Mouse (Mus musculus) adrenal gland, postnatal 4 days (tissue): ENCODE data around the gene Zfp652. TPM values are rescaled to one million over a fixed set of nuclear protein-coding genes. Genes with fewer than 3 reads are reported as not detected.
"Not testable (repeated sequence)": the region's sequence is repeated elsewhere in the genome, so short reads cannot be mapped to it uniquely, and the experiment has no call there.

Experiments
- DNase-seq, 2 experiments: peaks; one replicate each; pipeline ENCODE4 v3.0.0; 2021 to 2022; ENCODE audit warnings: low spot score in 2 of 2, mixed read lengths in 2 of 2
- long read RNA-seq, 2 experiments: library from polyadenylated mRNA; stranded (forward); transcript quantifications; one replicate each; pipeline ENCODE4 v2.0.0; 2021
- total RNA-seq, 2 experiments: library from RNA; stranded (reverse); gene quantifications; 2 replicates each; pipeline ENCODE4 v1.2.3; 2021

Zfp652 gene
- 10 to 100 TPM; 61.7 to 63.2 TPM for total RNA-seq
- long read RNA-seq, experiment 1, partial matches to known transcripts: 0 of 3 reads
- long read RNA-seq, experiment 1, other reads (novel, unspliced or antisense): 3 of 3 reads
- long read RNA-seq, experiment 2, partial matches to known transcripts: 6 of 15 reads
- long read RNA-seq, experiment 2, other reads (novel, unspliced or antisense): 9 of 15 reads

GRCm38 (mm10) chr11:95712563-95713224, at the start of gene Zfp652:
TSS of gene Zfp652 (plus strand) at chr11:95712673.
- peak; percentile 61 to 70 for DNase-seq

DNA sequence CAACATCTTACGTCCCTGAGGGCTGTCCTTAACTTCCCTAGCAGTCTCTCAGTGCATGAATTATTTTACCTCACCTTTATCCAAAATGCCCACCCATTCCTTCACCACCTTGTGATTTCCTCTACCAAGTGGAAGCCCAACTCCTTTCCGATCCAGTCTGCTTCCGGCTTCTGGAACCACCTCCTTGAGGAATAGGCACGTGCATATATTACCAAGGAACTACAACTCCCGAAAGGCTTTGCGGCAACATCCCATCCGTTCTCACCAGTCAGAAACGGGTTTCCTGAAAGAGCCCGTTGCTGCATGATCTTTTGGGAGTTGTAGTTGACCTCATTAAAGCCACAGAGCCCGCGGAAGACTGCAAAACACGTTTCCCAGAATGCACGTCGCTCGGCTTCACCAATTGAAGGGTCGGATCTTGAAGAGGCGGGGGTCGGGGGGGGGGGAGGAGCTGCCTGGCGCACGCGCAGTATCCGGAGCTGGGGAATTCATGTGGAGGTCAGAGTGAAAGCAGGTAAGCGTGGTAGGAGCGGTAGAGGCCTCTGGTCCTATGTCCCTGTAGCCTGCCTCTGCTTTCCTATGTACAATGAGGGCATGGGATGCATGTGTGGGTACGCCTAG, 45.8 kb upstream of the Zfp652 start, which contains the start of gene Phb:
Gene Phb (plus strand): TSS at position 429 of the 621 bp plus-strand sequence.
- DNase-seq: peak; percentile 57 to 82

- peak in 1 of 2 experiments; percentile 43 for DNase-seq
Observed at GRCm38 (mm10) chr11:95667177-95667576, 45.3 kb upstream of the Zfp652 start.

DNA sequence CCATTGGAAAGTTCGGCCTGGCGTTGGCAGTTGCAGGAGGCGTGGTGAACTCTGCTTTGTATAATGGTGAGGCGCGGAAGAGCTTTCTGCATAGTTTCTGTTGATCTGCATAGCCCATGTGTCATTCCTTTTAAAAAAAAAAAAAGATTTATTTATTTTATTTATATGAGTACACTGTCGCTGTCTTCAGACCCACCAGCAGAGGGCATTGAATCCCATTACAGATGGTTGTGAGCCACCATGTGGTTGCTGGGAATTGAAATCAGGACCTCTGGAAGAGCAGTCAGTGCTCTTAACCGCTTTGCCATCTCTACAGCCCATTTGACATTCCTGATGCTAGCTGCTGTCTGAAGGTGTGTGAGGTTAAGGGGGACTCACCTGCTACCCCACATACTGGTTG, 44.4 kb upstream of the Zfp652 start:
- DNase-seq: not testable (repeated sequence)

GRCm38 (mm10) chr11:95675498-95675897, 37.0 kb upstream of the Zfp652 start:
- DNase-seq: no peak

- DNase-seq: peak; percentile 30 to 37
Observed at GRCm38 (mm10) chr11:95676307-95676706, 36.2 kb upstream of the Zfp652 start.

GRCm38 (mm10) chr11:95677925-95678701, 34.4 kb upstream of the Zfp652 start:
- no peak for DNase-seq

GRCm38 (mm10) chr11:95681995-95682601, 30.4 kb upstream of the Zfp652 start:
- DNase-seq: no peak

DNA sequence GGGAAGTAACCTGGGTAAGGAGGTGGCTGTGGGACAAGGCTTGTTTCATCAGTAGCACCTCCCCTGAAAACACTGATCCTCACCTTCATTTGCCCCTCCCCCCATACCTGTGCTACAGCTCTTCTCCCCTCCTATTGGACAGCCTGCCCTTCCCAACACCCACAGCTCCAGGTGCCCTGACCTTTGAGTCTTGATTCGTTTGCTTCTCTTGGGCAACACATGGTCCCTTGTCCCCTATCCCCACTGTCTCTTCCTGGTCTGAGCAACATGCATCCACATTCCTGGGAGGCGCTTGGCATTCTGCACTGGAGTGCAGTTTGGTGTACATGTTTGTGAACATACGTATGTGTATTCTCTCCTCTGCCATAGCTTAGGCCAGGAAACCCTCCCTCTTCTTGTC, 29.5 kb upstream of the Zfp652 start:
- DNase-seq: no peak

- DNase-seq: peak; percentile 49 to 56
Observed at GRCm38 (mm10) chr11:95686031-95686430, 26.4 kb upstream of the Zfp652 start.

DNA sequence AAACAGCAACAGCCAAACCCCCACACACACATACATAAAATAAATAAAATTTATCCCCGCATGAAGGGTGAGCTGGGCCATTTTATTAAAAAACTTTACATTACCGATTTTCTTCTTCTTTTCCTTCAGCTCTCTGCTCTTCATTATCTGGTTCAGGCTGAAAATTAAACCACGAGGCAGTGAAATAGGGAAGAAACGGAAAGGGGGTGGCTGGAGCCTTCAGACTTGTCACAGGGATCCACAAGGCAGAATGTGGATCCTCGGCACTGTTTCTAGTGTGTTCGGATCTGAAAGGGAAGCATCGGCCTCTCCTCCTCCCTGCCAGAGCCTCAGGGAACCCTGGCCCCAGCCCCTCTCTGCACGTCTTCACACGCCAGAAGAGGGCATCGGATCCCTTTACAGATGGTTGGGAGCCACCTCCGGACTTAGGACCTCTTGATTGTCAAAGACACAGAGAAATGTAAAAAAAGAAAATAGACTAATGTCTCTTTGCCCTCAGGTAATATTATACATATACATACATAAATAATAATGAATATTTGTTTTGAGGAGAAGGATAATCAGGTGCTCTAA, 25.3 kb upstream of the Zfp652 start:
- no peak for DNase-seq

GRCm38 (mm10) chr11:95688515-95688914, 24.0 kb upstream of the Zfp652 start:
- no peak for DNase-seq

DNA sequence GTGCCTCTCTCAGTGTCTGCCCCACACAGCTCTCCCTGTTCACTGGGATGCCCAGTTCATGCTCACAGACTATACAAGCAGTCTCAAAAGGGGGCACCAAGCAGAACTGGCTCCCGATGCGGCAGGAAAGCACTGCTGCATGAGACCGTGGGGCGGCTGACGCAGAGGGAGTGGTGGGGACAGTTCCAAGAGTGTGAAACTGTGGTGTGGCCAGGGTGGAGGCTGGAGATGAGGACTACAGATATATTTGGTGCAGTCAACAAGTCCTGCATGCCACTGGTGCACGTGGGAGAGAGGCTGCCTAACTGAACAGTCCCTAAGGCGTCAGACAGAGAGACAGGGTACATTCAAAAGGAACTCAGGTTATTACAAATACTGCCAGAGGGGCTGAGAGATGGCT, 23.5 kb upstream of the Zfp652 start:
- no peak for DNase-seq

DNA sequence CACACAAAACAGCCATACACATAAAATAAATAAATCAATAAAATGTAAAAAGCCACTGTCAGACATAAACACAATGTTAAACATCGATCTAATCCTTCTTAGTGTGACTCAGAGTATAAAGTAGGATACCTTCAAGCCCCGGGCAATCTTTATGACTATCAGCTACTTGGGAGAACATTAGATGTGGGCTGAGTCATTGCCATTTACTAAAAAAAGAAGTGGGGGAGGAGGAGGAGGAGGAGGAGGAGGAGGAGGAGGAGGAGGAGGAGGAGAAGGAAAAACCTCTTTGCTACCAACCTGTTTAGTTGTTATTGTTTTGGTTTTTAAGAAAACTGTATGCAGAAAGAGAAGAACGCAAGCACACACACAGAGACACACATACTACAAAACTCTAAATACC, 22.9 kb upstream of the Zfp652 start:
- DNase-seq: no peak

DNA sequence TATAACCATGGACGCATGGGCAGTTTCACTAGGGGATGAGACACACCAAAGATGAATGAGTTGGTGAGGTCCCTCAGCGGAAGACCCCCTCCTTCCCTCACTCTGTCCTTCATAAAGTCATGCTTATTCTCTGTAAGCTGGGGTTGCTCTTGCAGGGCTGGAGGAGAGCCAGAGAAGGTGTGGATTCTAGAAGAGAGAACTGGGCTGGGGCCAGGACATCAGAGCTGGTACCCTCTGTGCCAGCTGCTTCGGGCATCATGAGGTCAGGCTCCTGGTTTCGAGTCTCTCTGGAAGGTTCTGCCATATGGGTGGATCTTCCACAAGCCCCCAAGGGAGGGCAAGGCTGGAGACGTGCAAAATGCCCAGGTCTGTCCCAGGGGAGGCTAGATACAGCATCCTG, 13.9 kb upstream of the Zfp652 start:
- DNase-seq: no peak

GRCm38 (mm10) chr11:95700778-95701739, 11.4 kb upstream of the Zfp652 start:
- DNase-seq: no peak

GRCm38 (mm10) chr11:95704032-95704969, 8.2 kb upstream of the Zfp652 start:
- DNase-seq: no peak

GRCm38 (mm10) chr11:95704970-95705330, 7.5 kb upstream of the Zfp652 start:
- no peak for DNase-seq
